7 mouse cellular contexts compared by ENCODE assay signal in the genomic region with DNA sequence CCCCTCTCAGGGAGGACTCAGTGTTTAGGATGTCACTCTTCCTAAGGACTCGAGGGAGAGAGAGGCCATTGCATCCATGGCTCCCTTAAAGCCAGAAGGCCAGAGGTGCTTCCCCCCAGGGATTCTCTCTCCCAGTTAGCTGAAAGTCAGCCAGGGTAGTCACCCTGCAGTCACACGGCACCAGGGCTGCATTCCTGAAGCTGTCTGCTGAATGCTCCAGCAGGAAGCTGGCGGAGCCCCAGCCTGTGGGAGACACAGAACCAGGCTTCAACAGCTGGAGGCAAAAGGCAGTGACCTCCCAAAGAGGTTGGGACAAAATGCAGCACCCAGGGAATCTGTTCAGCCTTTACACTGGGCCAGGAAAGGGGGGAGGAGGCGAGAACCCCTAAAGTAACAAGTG. TPM values are rescaled to one million over a fixed set of nuclear protein-coding genes. Genes with fewer than 3 reads are reported as not detected.
DNase-seq lines count a peak whose midpoint lies in the region; ATAC-seq and TF ChIP-seq lines count a peak whose summit lies in the region.

No protein-coding gene starts in this region.

- intact Hi-C loops in heart, adult 2 months (cut with DNase I), result no loop called here

- peak overlapping the region; percentile 56 for H3K27ac ChIP-seq in heart, adult 2 months
- H3K27ac ChIP-seq in kidney, embryonic 16.5 days (ENCODE audit: low read length), result peak overlapping the region; percentile 4; the same call in 1 of the 2 replicates

- no peaks in the 10 kb centered on the region for H3K9me3 ChIP-seq in kidney, embryonic 16.5 days (ENCODE audit: low read length)

- no peaks in the 10 kb centered on the region; the same call in 1 of the 2 replicates for H3K27me3 ChIP-seq in heart, adult 2 months (ENCODE audit: control insufficient read depth, insufficient read depth, low read length)
- no peaks in the 10 kb centered on the region for H3K27me3 ChIP-seq in kidney, embryonic 16.5 days (ENCODE audit: insufficient read depth, low read length)

- peak; percentile 91 for TF ChIP-seq EP300 in heart, adult 2 months (IDR thresholded peaks at IDR 0.05; ENCODE audit: insufficient read depth, low read depth, low read length)

- peak; percentile 83 for ATAC-seq in kidney, embryonic 16.5 days (ENCODE audit: low FRiP score, low TSS enrichment)

- TF ChIP-seq CTCF in heart, adult 2 months (IDR thresholded peaks at IDR 0.05), result no peak

- whole genome bisulfite sequencing in heart, adult 2 months, result 15% methylated on average over 4 of the region's 4 CpGs
- 39% methylated on average over 4 of the region's 4 CpGs for WGBS in kidney, embryonic 16.5 days

- no peak; the same call in 1 of the 2 replicates for TF ChIP-seq POLR2A in heart, adult 2 months (IDR thresholded peaks at IDR 0.05; ENCODE audit: insufficient read depth, low read depth, low read length)

- no peak overlapping the region for H3K9ac ChIP-seq in heart, adult 2 months (ENCODE audit: low read depth, low read length)
- 0 out of 2 replicates have a peak overlapping the region, but pooled peaks have one; percentile 10 for H3K9ac ChIP-seq in kidney, embryonic 16.5 days (replicated peaks; ENCODE audit: low read length)

- no peak overlapping the region for H3K4me2 ChIP-seq in kidney, embryonic 16.5 days (replicated peaks; ENCODE audit: low read depth, low read length)

- H3K4me1 ChIP-seq in heart, adult 2 months (ENCODE audit: control insufficient read depth, insufficient read depth, low read length), result peaks cover 10% of the 10 kb centered on the region
- peaks cover 21% of the 10 kb centered on the region for H3K4me1 ChIP-seq in kidney, embryonic 16.5 days (ENCODE audit: insufficient read depth, low read length)

- no peaks in the 10 kb centered on the region for H3K79me2 ChIP-seq in heart, adult 2 months (replicated peaks; ENCODE audit: control insufficient read depth, insufficient read depth, low read length)

- H3K36me3 ChIP-seq in heart, adult 2 months (ENCODE audit: control insufficient read depth, insufficient read depth, low read length), result peaks cover 3% of the 10 kb centered on the region; the same call in 1 of the 2 replicates
- H3K36me3 ChIP-seq in kidney, embryonic 16.5 days (ENCODE audit: insufficient read depth, low read length), result no peaks in the 10 kb centered on the region

- peak; percentile 20 for DNase-seq in urinary bladder, postnatal 10 days (ENCODE audit: low spot score)
- no peak for DNase-seq in urinary bladder, adult 18-20 months (ENCODE audit: low spot score in 2 of 2)
- peak; percentile 67 to 82 for DNase-seq in heart, adult 2 months
- DNase-seq in ovary, postnatal 14 days (ENCODE audit: low spot score), result peak; percentile 46
- DNase-seq in cerebellum, adult 11 months, result no peak
- DNase-seq in retina, embryonic 14.5 days (ENCODE audit: low spot score), result no peak

- H3K4me3 ChIP-seq in heart, adult 2 months, result no peak overlapping the region
- H3K4me3 ChIP-seq in kidney, embryonic 16.5 days (ENCODE audit: low read length), result no peak overlapping the region

RNA-seq across cellular contexts. Expression of gene Cacnb4, which starts 53.2 kb away (rescaled TPM):
- total RNA-seq in heart, adult 2 months (2021), result under 1 TPM; 0.29 to 0.61 TPM
- 0.16 and 0.35 TPM in 2 replicates for polyA plus RNA-seq in heart, adult 2 months (2012; rRNA removed)
- polyA plus RNA-seq in kidney, embryonic 16.5 days (2015; fragmentation: Nextera tagmentation; extraction: Ambion mirVana), result 2.0 and 3.1 TPM in 2 replicates

Comparison
In these comparisons a context has a peak if more than half of its experiments do, and no peak if none do; other contexts are left out.
1. DNase-seq: peak in urinary bladder, postnatal 10 days (single experiment), heart, adult 2 months (2 of 2) and ovary, postnatal 14 days (single experiment); none in urinary bladder, adult 18-20 months (0 of 2), cerebellum, adult 11 months (single experiment) and retina, embryonic 14.5 days (single experiment).